Mouse (Mus musculus) right cerebral cortex, postnatal 36 days (tissue): Measurements from ENCODE around the gene Vdac1.

Experiments
- DNase-seq, 2 experiments: peaks; one replicate each; pipeline ENCODE4 v3.0.0; 2022; ENCODE audit warnings: low spot score in 2 of 2, mixed read lengths in 1 of 2

The Vdac1 gene

GRCm38 (mm10) chr11:52360471-52361277 is at the start of gene Vdac1:
TSS of gene Vdac1 (plus strand) at chr11:52360860.
- peak; percentile 83 to 85 for DNase-seq

GRCm38 (mm10) chr11:52314102-52314793 is 46.4 kb upstream of the Vdac1 start:
- DNase-seq: no peak

GRCm38 (mm10) chr11:52318445-52318844 is 42.2 kb upstream of the Vdac1 start:
- no peak for DNase-seq

GRCm38 (mm10) chr11:52319664-52320063 is 41.0 kb upstream of the Vdac1 start:
- DNase-seq: no peak

- no peak for DNase-seq
These were observed 40.1 kb upstream of the Vdac1 start for GRCm38 (mm10) chr11:52320529-52320928.

GRCm38 (mm10) chr11:52321540-52321939 is 39.1 kb upstream of the Vdac1 start:
- DNase-seq: no peak

- no peak for DNase-seq
These were observed 36.0 kb upstream of the Vdac1 start for GRCm38 (mm10) chr11:52324442-52325367.

- no peak for DNase-seq
These were observed 33.3 kb upstream of the Vdac1 start for GRCm38 (mm10) chr11:52327313-52327712.

- no peak for DNase-seq
These were observed 28.1 kb upstream of the Vdac1 start for GRCm38 (mm10) chr11:52332421-52333118.

- DNase-seq: peak; percentile 25 to 35
These were observed 27.0 kb upstream of the Vdac1 start for GRCm38 (mm10) chr11:52333616-52334015.

GRCm38 (mm10) chr11:52335263-52335662 is 25.4 kb upstream of the Vdac1 start:
- DNase-seq: no peak

GRCm38 (mm10) chr11:52335924-52336323 is 24.7 kb upstream of the Vdac1 start:
- peak; percentile 63 to 74 for DNase-seq

- DNase-seq: no peak
These were observed 22.9 kb upstream of the Vdac1 start for GRCm38 (mm10) chr11:52337651-52338295.

- DNase-seq: no peak
These were observed 22.3 kb upstream of the Vdac1 start for GRCm38 (mm10) chr11:52338351-52338750.

GRCm38 (mm10) chr11:52339098-52339497 is 21.6 kb upstream of the Vdac1 start:
- DNase-seq: no peak

GRCm38 (mm10) chr11:52339512-52339911 is 21.1 kb upstream of the Vdac1 start:
- no peak for DNase-seq

- no peak for DNase-seq
These were observed 20.4 kb upstream of the Vdac1 start for GRCm38 (mm10) chr11:52340123-52340864.

GRCm38 (mm10) chr11:52341001-52341400 is 19.7 kb upstream of the Vdac1 start:
- no peak for DNase-seq

GRCm38 (mm10) chr11:52341476-52341875 is 19.2 kb upstream of the Vdac1 start:
- DNase-seq: no peak

- no peak for DNase-seq
These were observed 18.4 kb upstream of the Vdac1 start for GRCm38 (mm10) chr11:52342296-52342695.
